Mouse (Mus musculus): ENCODE measurements at regions not wholly inside any gene's neighbourhood (a gene's known extent, or its start where the extent isn't known, plus 50 kb on each side); places are given as distances from the start of the nearest gene placed in this dataset.
A peak's percentile ranks its signal among the peaks of the same experiment; 100 is the strongest.

DNA sequence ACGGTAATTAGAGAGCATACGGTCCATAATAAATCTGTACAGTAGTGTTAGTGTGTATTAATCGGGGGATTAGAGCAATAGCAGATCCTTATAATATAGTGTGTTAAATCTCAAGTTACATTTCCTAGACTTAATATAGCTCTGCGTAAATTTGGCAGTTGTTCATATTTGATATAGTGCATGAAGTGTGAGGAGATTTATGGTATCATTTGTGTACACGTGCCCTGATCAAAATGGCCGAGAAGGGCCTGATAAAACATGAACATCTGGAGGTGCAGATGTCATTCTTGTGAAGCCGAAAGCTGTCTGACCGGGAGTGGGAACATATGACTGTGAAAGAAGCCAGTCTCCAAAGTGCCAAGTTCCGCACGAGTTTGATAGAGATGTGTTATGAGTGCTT is 376.9 kb downstream of the Gpat3 start:
- H3K9me3 ChIP-seq (replicated peaks; ENCODE audit: low read length) = no peaks in the 10 kb centered on the region
- H3K79me2 ChIP-seq (replicated peaks; ENCODE audit: control insufficient read depth, extremely low read depth, insufficient read depth, poor library complexity, severe bottlenecking) = no peaks in the 10 kb centered on the region
- dilution Hi-C loops (cut with MboI; ENCODE audit: extremely low pct_ligation_motif_present, extremely low pct_unique_long_range_greater_than_20kb, low sequenced_read_pairs) (no loop called here), in situ Hi-C loops (cut with MboI; ENCODE audit: low pct_ligation_motif_present, low pct_unique_long_range_greater_than_20kb, low sequenced_read_pairs) (no loop called here)
- H3K4me3 ChIP-seq (replicated peaks in 1 of 3; ENCODE audit: low read depth in 2 of 3, low read length in 2 of 3, poor library complexity in 1 of 3) = no peak overlapping the region
- H3K4me2 ChIP-seq (ENCODE audit: insufficient read depth, low read depth, poor library complexity, severe bottlenecking) = no peak overlapping the region
- H3K27ac ChIP-seq (ENCODE audit: insufficient read depth, low read depth) = no peak overlapping the region
- no peak for DNase-seq (ENCODE audit: extremely low read depth)
- H3K27me3 ChIP-seq (replicated peaks) = no peaks in the 10 kb centered on the region
- H3K4me1 ChIP-seq (ENCODE audit: control insufficient read depth in 1 of 2, insufficient read depth in 2 of 2) = no peaks in the 10 kb centered on the region; a peak in 1 of 4 replicates
- no peaks in the 10 kb centered on the region for H3K36me3 ChIP-seq (replicated peaks in 1 of 2; ENCODE audit: control insufficient read depth in 1 of 2, insufficient read depth in 1 of 2, low read length in 1 of 2)
- H3K9ac ChIP-seq (ENCODE audit: insufficient read depth, low read depth) = no peak overlapping the region
- TF ChIP-seq NELFE (IDR thresholded peaks at IDR 0.05; ENCODE audit: low read depth, low read length) (no peak), MYC (IDR thresholded peaks at IDR 0.05; ENCODE audit: low read depth, low read length) (no peak), USF1 (IDR thresholded peaks at IDR 0.05; ENCODE audit: low read depth, low read length) (no peak), ELF1 (IDR thresholded peaks at IDR 0.05; ENCODE audit: low read depth, low read length) (no peak), CTCF (conservative IDR thresholded peaks at IDR 0.05 in 1 of 2, IDR thresholded peaks at IDR 0.05 in 1 of 2; ENCODE audit: low read depth in 2 of 2, low read length in 2 of 2) (no peak), E2F4 (IDR thresholded peaks at IDR 0.05; ENCODE audit: insufficient replicate concordance, low read depth, low read length) (no peak), SIN3A (IDR thresholded peaks at IDR 0.05; ENCODE audit: low read length) (no peak), SMC3 (IDR thresholded peaks at IDR 0.05; ENCODE audit: low read depth, low read length) (no peak), POLR2AphosphoS2 (IDR thresholded peaks at IDR 0.05; ENCODE audit: low read depth, low read length) (no peak), MXI1 (IDR thresholded peaks at IDR 0.05; ENCODE audit: low read depth, low read length) (no peak), USF2 (conservative IDR thresholded peaks at IDR 0.05; ENCODE audit: low read depth, low read length) (no peak), IRF4 (IDR thresholded peaks at IDR 0.05; ENCODE audit: low read depth, low read length) (no peak), GABPA (IDR thresholded peaks at IDR 0.05; ENCODE audit: insufficient replicate concordance, low read depth, low read length) (no peak), KAT2A (IDR thresholded peaks at IDR 0.05; ENCODE audit: insufficient replicate concordance, low read length) (no peak), ZMIZ1 (IDR thresholded peaks at IDR 0.05; ENCODE audit: low read depth, low read length) (no peak), MAZ (IDR thresholded peaks at IDR 0.05; ENCODE audit: low read depth, low read length) (no peak), NRF1 (IDR thresholded peaks at IDR 0.05; ENCODE audit: low read depth, low read length) (no peak), TBP (conservative IDR thresholded peaks at IDR 0.05; ENCODE audit: low read depth, low read length) (no peak), ZNF384 (IDR thresholded peaks at IDR 0.05; ENCODE audit: low read depth, low read length) (no peak), PAX5 (IDR thresholded peaks at IDR 0.05; ENCODE audit: low read length) (no peak)

DNA sequence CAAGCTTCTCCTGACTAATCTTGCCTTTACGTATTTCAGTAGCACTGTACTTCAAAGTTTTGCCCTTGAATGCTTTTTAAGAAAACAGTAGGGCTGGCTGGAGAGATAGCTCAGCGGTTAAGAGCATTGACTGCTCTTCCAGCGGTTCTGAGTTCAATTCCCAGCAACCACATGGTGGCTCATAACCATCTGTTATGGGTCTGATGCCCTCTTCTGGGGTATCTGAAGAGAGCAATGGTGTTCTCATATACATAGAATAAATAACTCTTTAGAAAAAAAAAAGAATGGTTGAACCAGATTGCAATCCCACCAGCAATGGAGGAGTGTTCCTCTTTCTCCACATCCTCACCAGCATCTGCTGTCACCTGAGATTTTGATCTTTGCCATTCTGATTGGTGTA is 372.6 kb downstream of the Gpat3 start:
- no peak overlapping the region for H3K9ac ChIP-seq (ENCODE audit: insufficient read depth, low read depth)
- no peaks in the 10 kb centered on the region for H3K27me3 ChIP-seq (replicated peaks)
- H3K9me3 ChIP-seq (replicated peaks; ENCODE audit: low read length) = no peaks in the 10 kb centered on the region
- no peak overlapping the region for H3K4me2 ChIP-seq (ENCODE audit: insufficient read depth, low read depth, poor library complexity, severe bottlenecking)
- no peak overlapping the region for H3K4me3 ChIP-seq (replicated peaks in 1 of 3; ENCODE audit: low read depth in 2 of 3, low read length in 2 of 3, poor library complexity in 1 of 3)
- TF ChIP-seq NRF1 (IDR thresholded peaks at IDR 0.05; ENCODE audit: low read depth, low read length) = no peak
- 0 out of 2 replicates have a peak, but pooled peaks have one; percentile 56 for TF ChIP-seq MYC (IDR thresholded peaks at IDR 0.05; ENCODE audit: low read depth, low read length)
- TF ChIP-seq RAD21 (IDR thresholded peaks at IDR 0.05; ENCODE audit: low read depth, low read length) = peak; percentile 50
- TF ChIP-seq SMC3 (IDR thresholded peaks at IDR 0.05; ENCODE audit: low read depth, low read length) = peak; percentile 47
- no peak for TF ChIP-seq CHD1 (IDR thresholded peaks at IDR 0.05; ENCODE audit: low read depth, low read length)
- TF ChIP-seq CTCF (conservative IDR thresholded peaks at IDR 0.05 in 1 of 2, IDR thresholded peaks at IDR 0.05 in 1 of 2; ENCODE audit: low read depth in 2 of 2, low read length in 2 of 2) = peak in 1 of 2 experiments; percentile 55; a peak in 2 of 4 replicates
- no peak for TF ChIP-seq USF1 (IDR thresholded peaks at IDR 0.05; ENCODE audit: low read depth, low read length)
- in situ Hi-C loops (cut with MboI; ENCODE audit: low pct_ligation_motif_present, low pct_unique_long_range_greater_than_20kb, low sequenced_read_pairs) = no loop called here
- no peak overlapping the region for H3K27ac ChIP-seq (ENCODE audit: insufficient read depth, low read depth)
- DNase-seq (ENCODE audit: extremely low read depth) = no peak
- no peaks in the 10 kb centered on the region for H3K79me2 ChIP-seq (replicated peaks; ENCODE audit: control insufficient read depth, extremely low read depth, insufficient read depth, poor library complexity, severe bottlenecking)
- H3K36me3 ChIP-seq (replicated peaks in 1 of 2; ENCODE audit: control insufficient read depth in 1 of 2, insufficient read depth in 1 of 2, low read length in 1 of 2) = no peaks in the 10 kb centered on the region
- H3K4me1 ChIP-seq (ENCODE audit: control insufficient read depth in 1 of 2, insufficient read depth in 2 of 2) = peaks cover 0 to 9% of the 10 kb centered on the region in 2 experiments; a peak in 1 of 4 replicates
- dilution Hi-C loops (cut with MboI; ENCODE audit: extremely low pct_ligation_motif_present, extremely low pct_unique_long_range_greater_than_20kb, low sequenced_read_pairs) = no loop called here

Measured in CH12.LX (cell line).